Mouse (Mus musculus) mature B cell (primary cell): ENCODE data around the gene Cyb5d2.

Experiments used
- in situ Hi-C: fragments of 300-500 bp; cut with MboI; formaldehyde crosslinking; loops from 2 replicates; pipeline ENCODE4 v1.14.3; 2019

Gene Cyb5d2

GRCm38 (mm10) chr11:72795455-72796295, at the start of gene Cyb5d2, which contains the start of gene Zzef1:
Cyb5d2 (minus strand) TSS chr11:72796142.
Zzef1 (plus strand) TSS chr11:72796226.
- in situ Hi-C loops = no loop called here

- in situ Hi-C loops = no loop called here
These were observed 49.6 kb upstream of the Cyb5d2 start for GRCm38 (mm10) chr11:72845526-72845925.

- in situ Hi-C loops = no loop called here
These were observed 47.6 kb upstream of the Cyb5d2 start for GRCm38 (mm10) chr11:72843576-72843975.

- in situ Hi-C loops = no loop called here
These were observed 46.8 kb upstream of the Cyb5d2 start for GRCm38 (mm10) chr11:72842731-72843130.

- in situ Hi-C loops = no loop called here
These were observed 33.9 kb upstream of the Cyb5d2 start for GRCm38 (mm10) chr11:72829869-72830268.

- in situ Hi-C loops = no loop called here
These were observed 25.1 kb upstream of the Cyb5d2 start for GRCm38 (mm10) chr11:72821041-72821440.

- in situ Hi-C loops = no loop called here
These were observed 22.1 kb upstream of the Cyb5d2 start for GRCm38 (mm10) chr11:72818067-72818466.

GRCm38 (mm10) chr11:72816859-72817258, 20.9 kb upstream of the Cyb5d2 start:
- in situ Hi-C loops = no loop called here

GRCm38 (mm10) chr11:72814188-72814587, 18.2 kb upstream of the Cyb5d2 start:
- in situ Hi-C loops = no loop called here

- in situ Hi-C loops = no loop called here
These were observed 17.7 kb upstream of the Cyb5d2 start for GRCm38 (mm10) chr11:72813687-72814086.

- in situ Hi-C loops = no loop called here
These were observed 12.1 kb upstream of the Cyb5d2 start for GRCm38 (mm10) chr11:72807992-72808391.

GRCm38 (mm10) chr11:72806556-72806955, 10.6 kb upstream of the Cyb5d2 start:
- in situ Hi-C loops = no loop called here

- in situ Hi-C loops = no loop called here
These were observed 9.3 kb upstream of the Cyb5d2 start for GRCm38 (mm10) chr11:72805232-72805631.

GRCm38 (mm10) chr11:72804586-72804985, 8.6 kb upstream of the Cyb5d2 start:
- in situ Hi-C loops = no loop called here

GRCm38 (mm10) chr11:72803038-72803437, 7.1 kb upstream of the Cyb5d2 start:
- in situ Hi-C loops = no loop called here

- in situ Hi-C loops = no loop called here
These were observed 5.2 kb upstream of the Cyb5d2 start for GRCm38 (mm10) chr11:72801182-72801581.

- in situ Hi-C loops = no loop called here
These were observed 2.2 kb upstream of the Cyb5d2 start for GRCm38 (mm10) chr11:72798112-72798511.

- in situ Hi-C loops = no loop called here
These were observed 914 bp upstream of the Cyb5d2 start for GRCm38 (mm10) chr11:72796773-72797338.

- in situ Hi-C loops = no loop called here
These were observed 350 bp upstream of the Cyb5d2 start for GRCm38 (mm10) chr11:72796296-72796687.

- in situ Hi-C loops = no loop called here
These were observed 840 bp downstream of the Cyb5d2 start for GRCm38 (mm10) chr11:72795149-72795454.

- in situ Hi-C loops = no loop called here
These were observed 3.9 kb downstream of the Cyb5d2 start for GRCm38 (mm10) chr11:72792033-72792432.

- in situ Hi-C loops = no loop called here
These were observed 13.4 kb downstream of the Cyb5d2 start for GRCm38 (mm10) chr11:72782503-72782902.

GRCm38 (mm10) chr11:72782103-72782502, 13.8 kb downstream of the Cyb5d2 start:
- in situ Hi-C loops = no loop called here

GRCm38 (mm10) chr11:72778957-72779356, 17.0 kb downstream of the Cyb5d2 start:
- in situ Hi-C loops = no loop called here
